ENCODE assay signal across 11 mouse cellular contexts in genomic region chr14:29562704-29563103, GRCm38 (mm10).
DNase-seq lines count a peak whose midpoint lies in the region; ATAC-seq and TF ChIP-seq lines count a peak whose summit lies in the region.
"Had no signal": no experiment of that assay in that cellular context is flagged by ENCODE, and none has a peak within 500 bp of the region (broad histone marks: within the 10 kb centered on the region; RNA-seq: fewer than 3 reads in every experiment).

No protein-coding gene starts in this region.

- no peak for DNase-seq in kidney, adult 8-10 months
- DNase-seq in brain, embryonic 14.5 days (ENCODE audit: low read depth), result peak; percentile 83
- peak; percentile 15 for DNase-seq in neural tube, embryonic 10.5 days (ENCODE audit: extremely low spot score, low spot score)
- no peak for DNase-seq in right cerebral cortex, postnatal 36 days (ENCODE audit: low spot score in 2 of 2)
- DNase-seq in adrenal gland, postnatal 25 days, result no peak
- DNase-seq: cerebellum, adult 9-11 months; gastrocnemius, postnatal 14 days had no signal

- peaks cover 14% of the 10 kb centered on the region for H3K4me1 ChIP-seq in kidney, embryonic 15.5 days
- peaks cover 23% of the 10 kb centered on the region for H3K4me1 ChIP-seq in forebrain, embryonic 13.5 days
- H3K4me1 ChIP-seq: limb, embryonic 15.5 days had no signal

- WGBS in kidney, embryonic 15.5 days, result 6% methylated on average over 6 of the region's 6 CpGs
- 26% methylated on average over 6 of the region's 6 CpGs for WGBS in forebrain, embryonic 13.5 days

- H3K4me3 ChIP-seq in kidney, embryonic 15.5 days (replicated peaks), result no peak overlapping the region
- no peak overlapping the region for H3K4me3 ChIP-seq in forebrain, embryonic 13.5 days
- H3K4me3 ChIP-seq: limb, embryonic 15.5 days had no signal

- H3K9me3 ChIP-seq in kidney, embryonic 15.5 days (replicated peaks), result no peaks in the 10 kb centered on the region
- no peaks in the 10 kb centered on the region for H3K9me3 ChIP-seq in forebrain, embryonic 13.5 days (replicated peaks)
- H3K9me3 ChIP-seq: limb, embryonic 15.5 days had no signal

- no peak overlapping the region for H3K27ac ChIP-seq in kidney, embryonic 15.5 days
- H3K27ac ChIP-seq in forebrain, embryonic 13.5 days, result peak overlapping the region; percentile 5; the same call in 1 of the 2 replicates
- H3K27ac ChIP-seq: limb, embryonic 15.5 days had no signal

- no peak for TF ChIP-seq POLR2A in brain, embryonic 14.5 days (IDR thresholded peaks at IDR 0.05; ENCODE audit: borderline replicate concordance, extremely low read depth, insufficient read depth, insufficient read length, poor library complexity, severe bottlenecking)

- 0 out of 2 replicates have a peak overlapping the region, but pooled peaks have one; percentile 27 for H3K4me2 ChIP-seq in kidney, embryonic 15.5 days
- peak overlapping the region; percentile 4; the same call in 1 of the 2 replicates for H3K4me2 ChIP-seq in forebrain, embryonic 13.5 days
- H3K4me2 ChIP-seq: limb, embryonic 15.5 days had no signal

- no peaks in the 10 kb centered on the region for H3K27me3 ChIP-seq in kidney, embryonic 15.5 days
- H3K27me3 ChIP-seq in forebrain, embryonic 13.5 days, result no peaks in the 10 kb centered on the region
- H3K27me3 ChIP-seq: limb, embryonic 15.5 days had no signal

- no peak for TF ChIP-seq CTCF in brain, embryonic 14.5 days (IDR thresholded peaks at IDR 0.05; ENCODE audit: borderline replicate concordance, extremely low read depth, insufficient read depth, insufficient read length)

- H3K36me3 ChIP-seq in kidney, embryonic 15.5 days, result no peaks in the 10 kb centered on the region
- H3K36me3 ChIP-seq in forebrain, embryonic 13.5 days (ENCODE audit: poor library complexity, severe bottlenecking), result no peaks in the 10 kb centered on the region
- H3K36me3 ChIP-seq: limb, embryonic 15.5 days had no signal

- 0 out of 2 replicates have a peak, but pooled peaks have one; percentile 46 for ATAC-seq in kidney, embryonic 15.5 days (replicated peaks; ENCODE audit: low FRiP score)
- ATAC-seq in forebrain, embryonic 13.5 days, result peak; percentile 43; the same call in 1 of the 2 replicates
- ATAC-seq: inflammation-experienced regulatory T-cells, adult 6 months had no signal

- no peak overlapping the region for H3K9ac ChIP-seq in kidney, embryonic 15.5 days
- no peak overlapping the region for H3K9ac ChIP-seq in forebrain, embryonic 13.5 days
- H3K9ac ChIP-seq: limb, embryonic 15.5 days had no signal

Comparison
In these comparisons a context has a peak if more than half of its experiments do, and no peak if none do; other contexts are left out.
1. DNase-seq: peak in brain, embryonic 14.5 days (single experiment) and neural tube, embryonic 10.5 days (single experiment); none in kidney, adult 8-10 months (0 of 2), right cerebral cortex, postnatal 36 days (0 of 2) and adrenal gland, postnatal 25 days (single experiment).